Mouse (Mus musculus) heart, postnatal 25 days (tissue): ENCODE results near the gene Ncmap. TPM values are rescaled to one million over a fixed set of nuclear protein-coding genes. Genes with fewer than 3 reads are reported as not detected.

Experiments used
- DNase-seq: peaks from one replicate; pipeline ENCODE4 v3.0.0; 2022; ENCODE audit warnings: low spot score
- intact Hi-C: fragments of 180-260 bp; cut with DNase I; formaldehyde crosslinking; loops from one replicate; pipeline ENCODE4 v1.15.1; 2025
- total RNA-seq, 2 experiments: library from RNA; stranded (reverse); gene quantifications; 2 replicates each; pipeline ENCODE4 v1.2.3; 2021

Gene Ncmap
- total RNA-seq, result under 1 TPM in 1 of 2 experiments, not detected in 1; 0.31 TPM

- intact Hi-C loops, result no loop called here
Observed at GRCm38 (mm10) chr4:135397991-135398390, at the start of gene Ncmap. Gene Ncmap (minus strand): TSS chr4:135398227.

GRCm38 (mm10) chr4:135442473-135442872 is 44.4 kb upstream of the Ncmap start:
- DNase-seq, result no peak
- intact Hi-C loops, result no loop called here

More at GRCm38 (mm10) chr4:135397991-135398390, at the start of gene Ncmap:
- no peak for DNase-seq

- no peak for DNase-seq
- intact Hi-C loops, result no loop called here
Observed at GRCm38 (mm10) chr4:135439904-135440522, 42.0 kb upstream of the Ncmap start.

GRCm38 (mm10) chr4:135439188-135439647 is 41.2 kb upstream of the Ncmap start:
- no peak for DNase-seq

GRCm38 (mm10) chr4:135437924-135438323 is 39.9 kb upstream of the Ncmap start:
- DNase-seq, result no peak
- intact Hi-C loops, result no loop called here

More at GRCm38 (mm10) chr4:135439188-135439647, 41.2 kb upstream of the Ncmap start:
- intact Hi-C loops, result no loop called here

GRCm38 (mm10) chr4:135436291-135436690 is 38.3 kb upstream of the Ncmap start:
- intact Hi-C loops, result no loop called here
- no peak for DNase-seq

GRCm38 (mm10) chr4:135434395-135434789 is 36.4 kb upstream of the Ncmap start:
- no peak for DNase-seq
- intact Hi-C loops, result loop anchor here (2.0 kb wide), 1 partner anchor 60 kb away; the partner anchor contains the start of genes Nipal3 and Stpg1

GRCm38 (mm10) chr4:135433443-135434394 is 35.7 kb upstream of the Ncmap start, which contains the start of gene Rcan3:
Gene Rcan3 (minus strand): TSS chr4:135433853.
- intact Hi-C loops, result loop anchor here (2.0 kb wide), 1 partner anchor 61 kb away; the partner anchor contains the start of genes Nipal3 and Stpg1
- peak; percentile 60 for DNase-seq

- intact Hi-C loops, result no loop called here
- no peak for DNase-seq
Observed at GRCm38 (mm10) chr4:135433086-135433442, 35.0 kb upstream of the Ncmap start.

GRCm38 (mm10) chr4:135429990-135430760 is 32.1 kb upstream of the Ncmap start:
- no peak for DNase-seq
- intact Hi-C loops, result no loop called here

GRCm38 (mm10) chr4:135429383-135429782 is 31.4 kb upstream of the Ncmap start:
- intact Hi-C loops, result no loop called here
- no peak for DNase-seq

- no peak for DNase-seq
- intact Hi-C loops, result no loop called here
Observed at GRCm38 (mm10) chr4:135426587-135426986, 28.6 kb upstream of the Ncmap start.

GRCm38 (mm10) chr4:135425625-135426024 is 27.6 kb upstream of the Ncmap start:
- intact Hi-C loops, result no loop called here
- no peak for DNase-seq

GRCm38 (mm10) chr4:135420961-135421360 is 22.9 kb upstream of the Ncmap start:
- no peak for DNase-seq
- intact Hi-C loops, result no loop called here

- intact Hi-C loops, result no loop called here
- DNase-seq, result no peak
Observed at GRCm38 (mm10) chr4:135420416-135420815, 22.4 kb upstream of the Ncmap start.

- DNase-seq, result no peak
- intact Hi-C loops, result no loop called here
Observed at GRCm38 (mm10) chr4:135419996-135420395, 22.0 kb upstream of the Ncmap start.

GRCm38 (mm10) chr4:135416367-135416766 is 18.3 kb upstream of the Ncmap start:
- intact Hi-C loops, result no loop called here

GRCm38 (mm10) chr4:135413491-135413890 is 15.5 kb upstream of the Ncmap start:
- intact Hi-C loops, result no loop called here

More at GRCm38 (mm10) chr4:135416367-135416766, 18.3 kb upstream of the Ncmap start:
- DNase-seq, result no peak

GRCm38 (mm10) chr4:135411633-135412032 is 13.6 kb upstream of the Ncmap start:
- DNase-seq, result no peak

More at GRCm38 (mm10) chr4:135413491-135413890, 15.5 kb upstream of the Ncmap start:
- DNase-seq, result no peak

GRCm38 (mm10) chr4:135406180-135406579 is 8.2 kb upstream of the Ncmap start:
- no peak for DNase-seq
- intact Hi-C loops, result no loop called here

More at GRCm38 (mm10) chr4:135411633-135412032, 13.6 kb upstream of the Ncmap start:
- intact Hi-C loops, result loop anchor here (1.0 kb wide), 1 partner anchor 29 kb away; no protein-coding TSS in a partner anchor
